Mouse (Mus musculus): ENCODE results near the gene Glrx5. TPM values are rescaled to one million over a fixed set of nuclear protein-coding genes. Genes with fewer than 3 reads are reported as not detected.

Gene Glrx5
- polyA plus RNA-seq, 1 experiment, result 22.5 TPM

GRCm38 (mm10) chr12:105003158-105003557 lies 29.3 kb upstream of the Glrx5 start:
- Histone ChIP-seq H3K27ac (ENCODE audit: insufficient read depth, low read depth, low read length) (no peak overlapping the region), H3K4me3 (ENCODE audit: insufficient read depth, low read length) (no peak overlapping the region), H3K4me1 (ENCODE audit: control insufficient read depth, insufficient read depth, low read length) (peaks cover 87% of the 10 kb centered on the region)
- no peak for TF ChIP-seq CTCF (IDR thresholded peaks at IDR 0.05; ENCODE audit: low read depth, low read length)
- TF ChIP-seq POLR2A (IDR thresholded peaks at IDR 0.05; ENCODE audit: borderline replicate concordance, low read depth, low read length), result no peak

GRCm38 (mm10) chr12:105003715-105004114 lies 28.8 kb upstream of the Glrx5 start:
- peaks cover 83% of the 10 kb centered on the region for H3K4me1 ChIP-seq (ENCODE audit: control insufficient read depth, insufficient read depth, low read length)
- TF ChIP-seq POLR2A (IDR thresholded peaks at IDR 0.05; ENCODE audit: borderline replicate concordance, low read depth, low read length) (no peak), CTCF (IDR thresholded peaks at IDR 0.05; ENCODE audit: low read depth, low read length) (no peak)
- no peak overlapping the region for H3K27ac ChIP-seq (ENCODE audit: insufficient read depth, low read depth, low read length)
- H3K4me3 ChIP-seq (ENCODE audit: insufficient read depth, low read length), result no peak overlapping the region

GRCm38 (mm10) chr12:105004956-105005714 lies 27.4 kb upstream of the Glrx5 start:
- peak overlapping the region; percentile 63 for H3K27ac ChIP-seq (ENCODE audit: insufficient read depth, low read depth, low read length)
- peaks cover 70% of the 10 kb centered on the region for H3K4me1 ChIP-seq (ENCODE audit: control insufficient read depth, insufficient read depth, low read length)
- H3K4me3 ChIP-seq (ENCODE audit: insufficient read depth, low read length), result peak overlapping the region; percentile 23
- TF ChIP-seq CTCF (IDR thresholded peaks at IDR 0.05; ENCODE audit: low read depth, low read length) (no peak), POLR2A (IDR thresholded peaks at IDR 0.05; ENCODE audit: borderline replicate concordance, low read depth, low read length) (no peak)

GRCm38 (mm10) chr12:105005715-105005972 lies 26.8 kb upstream of the Glrx5 start:
- TF ChIP-seq POLR2A (IDR thresholded peaks at IDR 0.05; ENCODE audit: borderline replicate concordance, low read depth, low read length) (no peak), CTCF (IDR thresholded peaks at IDR 0.05; ENCODE audit: low read depth, low read length) (no peak)
- peak overlapping the region; percentile 63 for H3K27ac ChIP-seq (ENCODE audit: insufficient read depth, low read depth, low read length)
- H3K4me1 ChIP-seq (ENCODE audit: control insufficient read depth, insufficient read depth, low read length), result peaks cover 70% of the 10 kb centered on the region
- peak overlapping the region; percentile 23 for H3K4me3 ChIP-seq (ENCODE audit: insufficient read depth, low read length)

- peaks cover 67% of the 10 kb centered on the region for H3K4me1 ChIP-seq (ENCODE audit: control insufficient read depth, insufficient read depth, low read length)
- peak overlapping the region; percentile 37 for H3K27ac ChIP-seq (ENCODE audit: insufficient read depth, low read depth, low read length)
- H3K4me3 ChIP-seq (ENCODE audit: insufficient read depth, low read length), result peak overlapping the region; percentile 88
- TF ChIP-seq POLR2A (IDR thresholded peaks at IDR 0.05; ENCODE audit: borderline replicate concordance, low read depth, low read length), result no peak
- no peak; the same call in 1 of the 2 replicates for TF ChIP-seq CTCF (IDR thresholded peaks at IDR 0.05; ENCODE audit: low read depth, low read length)
Observed at GRCm38 (mm10) chr12:105008150-105008549, 24.3 kb upstream of the Glrx5 start.

GRCm38 (mm10) chr12:105008752-105009178 lies 23.7 kb upstream of the Glrx5 start:
- Histone ChIP-seq H3K4me1 (ENCODE audit: control insufficient read depth, insufficient read depth, low read length) (peaks cover 66% of the 10 kb centered on the region), H3K4me3 (ENCODE audit: insufficient read depth, low read length) (peak overlapping the region; percentile 88), H3K27ac (ENCODE audit: insufficient read depth, low read depth, low read length) (peak overlapping the region; percentile 72)
- TF ChIP-seq POLR2A (IDR thresholded peaks at IDR 0.05; ENCODE audit: borderline replicate concordance, low read depth, low read length) (no peak), CTCF (IDR thresholded peaks at IDR 0.05; ENCODE audit: low read depth, low read length) (no peak)

- Histone ChIP-seq H3K27ac (ENCODE audit: insufficient read depth, low read depth, low read length) (peak within 1 kb of the TSS; percentile 99), H3K4me1 (ENCODE audit: control insufficient read depth, insufficient read depth, low read length) (peaks cover 61% of the 10 kb centered on the region), H3K4me3 (ENCODE audit: insufficient read depth, low read length) (peak within 1 kb of the TSS; percentile 88)
- no peak for TF ChIP-seq POLR2A (IDR thresholded peaks at IDR 0.05; ENCODE audit: borderline replicate concordance, low read depth, low read length)
- no peak for TF ChIP-seq CTCF (IDR thresholded peaks at IDR 0.05; ENCODE audit: low read depth, low read length)
Observed at GRCm38 (mm10) chr12:105009370-105010212, 22.9 kb upstream of the Glrx5 start, which contains the start of gene Syne3. Syne3 (minus strand) TSS chr12:105009809.

GRCm38 (mm10) chr12:105010213-105010790 lies 22.2 kb upstream of the Glrx5 start:
- Histone ChIP-seq H3K4me3 (ENCODE audit: insufficient read depth, low read length) (peak overlapping the region; percentile 64), H3K27ac (ENCODE audit: insufficient read depth, low read depth, low read length) (peak overlapping the region; percentile 99), H3K4me1 (ENCODE audit: control insufficient read depth, insufficient read depth, low read length) (peaks cover 54% of the 10 kb centered on the region)
- TF ChIP-seq CTCF (IDR thresholded peaks at IDR 0.05; ENCODE audit: low read depth, low read length), result no peak
- TF ChIP-seq POLR2A (IDR thresholded peaks at IDR 0.05; ENCODE audit: borderline replicate concordance, low read depth, low read length), result no peak

GRCm38 (mm10) chr12:105011589-105011988 lies 20.9 kb upstream of the Glrx5 start:
- Histone ChIP-seq H3K4me1 (ENCODE audit: control insufficient read depth, insufficient read depth, low read length) (peaks cover 45% of the 10 kb centered on the region), H3K27ac (ENCODE audit: insufficient read depth, low read depth, low read length) (peak overlapping the region; percentile 99), H3K4me3 (ENCODE audit: insufficient read depth, low read length) (no peak overlapping the region)
- TF ChIP-seq CTCF (IDR thresholded peaks at IDR 0.05; ENCODE audit: low read depth, low read length) (no peak), POLR2A (IDR thresholded peaks at IDR 0.05; ENCODE audit: borderline replicate concordance, low read depth, low read length) (no peak)
